8 mouse cellular contexts compared by ENCODE assay signal in genomic region chr13:95961191-95961791, GRCm38 (mm10).
A peak's percentile ranks its signal among the peaks of the same experiment; 100 is the strongest.
DNase-seq lines count a peak whose midpoint lies in the region; ATAC-seq and TF ChIP-seq lines count a peak whose summit lies in the region.

No protein-coding gene starts in this region.

- ATAC-seq in kidney, embryonic 14.5 days (ENCODE audit: low FRiP score, low TSS enrichment): peak; percentile 61; the same call in 1 of the 2 replicates
- no peak for ATAC-seq in granulocyte monocyte progenitor cell, adult 5-6 weeks (replicated peaks; ENCODE audit: poor library complexity, severe bottlenecking)

- H3K27me3 ChIP-seq in kidney, embryonic 14.5 days (ENCODE audit: control insufficient read depth, insufficient read depth, low read length): no peaks in the 10 kb centered on the region
- no peaks in the 10 kb centered on the region for H3K27me3 ChIP-seq in liver, adult 2 months (ENCODE audit: control insufficient read depth, insufficient read depth, low read length)

- H3K4me3 ChIP-seq in kidney, embryonic 14.5 days (ENCODE audit: low read length): peak overlapping the region; percentile 42
- H3K4me3 ChIP-seq in liver, adult 2 months (ENCODE audit: insufficient read depth, low read depth, low read length): peak overlapping the region; percentile 52

- peak overlapping the region; percentile 78 for H3K4me2 ChIP-seq in kidney, embryonic 14.5 days (replicated peaks; ENCODE audit: low read depth, low read length)

- TF ChIP-seq CTCF in liver, adult 2 months (IDR thresholded peaks at IDR 0.05; ENCODE audit: low read depth, low read length): no peak

- no peaks in the 10 kb centered on the region for H3K36me3 ChIP-seq in kidney, embryonic 14.5 days (ENCODE audit: control insufficient read depth, insufficient read depth, low read length)
- no peaks in the 10 kb centered on the region for H3K36me3 ChIP-seq in liver, adult 2 months (ENCODE audit: control insufficient read depth, insufficient read depth, low read length)

- H3K4me1 ChIP-seq in kidney, embryonic 14.5 days (ENCODE audit: control insufficient read depth, insufficient read depth, low read length): peaks cover 11% of the 10 kb centered on the region; the same call in 1 of the 2 replicates
- H3K4me1 ChIP-seq in liver, adult 2 months (ENCODE audit: control insufficient read depth, insufficient read depth, low read length): no peaks in the 10 kb centered on the region

- peak; percentile 65 for DNase-seq in layer of hippocampus, adult 11-12 months (ENCODE audit: low spot score)
- no peak for DNase-seq in layer of hippocampus, adult 9-10 months (ENCODE audit: low spot score)
- peak; percentile 58 for DNase-seq in embryo, embryonic 9.5 days (ENCODE audit: extremely low spot score)
- peak; percentile 31 for DNase-seq in heart, adult 8-10 months (ENCODE audit: low spot score)
- DNase-seq in liver, adult 2 months (ENCODE audit: extremely low read depth, low read depth, low spot score): no peak
- DNase-seq in neural tube, embryonic 10.5 days (ENCODE audit: extremely low spot score, low spot score): peak; percentile 55

- no peaks in the 10 kb centered on the region for H3K79me2 ChIP-seq in liver, adult 2 months (ENCODE audit: control insufficient read depth, insufficient read depth, low read length)

- WGBS in kidney, embryonic 14.5 days: 6% methylated on average over 29 of the region's 29 CpGs
- 27% methylated on average over 29 of the region's 29 CpGs for WGBS in liver, adult 2 months

- TF ChIP-seq POLR2A in liver, adult 2 months (IDR thresholded peaks at IDR 0.05; ENCODE audit: extremely low read depth, insufficient read depth, low read length): no peak

- no peaks in the 10 kb centered on the region for H3K9me3 ChIP-seq in kidney, embryonic 14.5 days (ENCODE audit: control insufficient read depth, low read length)

- no peak overlapping the region for H3K27ac ChIP-seq in kidney, embryonic 14.5 days (ENCODE audit: low read depth, low read length)
- H3K27ac ChIP-seq in liver, adult 2 months (replicated peaks; ENCODE audit: insufficient read depth, low read depth, low read length): no peak overlapping the region

- H3K9ac ChIP-seq in kidney, embryonic 14.5 days (ENCODE audit: low read depth, low read length): peak overlapping the region; percentile 40
- H3K9ac ChIP-seq in liver, adult 2 months (ENCODE audit: low read depth, low read length): peak overlapping the region; percentile 17; the same call in 1 of the 2 replicates

Comparison
In these comparisons a context has a peak if more than half of its experiments do, and no peak if none do; other contexts are left out.
1. DNase-seq: peak in layer of hippocampus, adult 11-12 months (single experiment), embryo, embryonic 9.5 days (single experiment), heart, adult 8-10 months (single experiment) and neural tube, embryonic 10.5 days (single experiment); none in layer of hippocampus, adult 9-10 months (single experiment) and liver, adult 2 months (single experiment).